Mouse (Mus musculus) kidney, embryonic 16.5 days (tissue): ENCODE measurements at regions not wholly inside any gene's neighbourhood (a gene's known extent, or its start where the extent isn't known, plus 50 kb on each side); places are given as distances from the start of the nearest gene placed in this dataset.

Source experiments
- ATAC-seq: fragments of 200-750 bp; cut with Nextera tagmentation; 2 replicates; pipeline ENCODE4 v1.8.0; 2017; ENCODE audit warnings: moderate TSS enrichment; ENCODE audit not compliant: low FRiP score, low TSS enrichment
- H3K27ac ChIP-seq: fragments of 300-500 bp; sonication (generic); 2 replicates; pipeline ENCODE4 v1.5.1; 2014; ENCODE audit warnings: low read length
- H3K27me3 ChIP-seq: fragments of 300-500 bp; sonication (generic); 2 replicates; pipeline ENCODE4 v1.6.1; 2014; ENCODE audit warnings: low read length, control low read depth, mixed read lengths; ENCODE audit not compliant: insufficient read depth
- H3K36me3 ChIP-seq: fragments of 300-500 bp; sonication (generic); 2 replicates; pipeline ENCODE4 v1.6.1; 2014; ENCODE audit warnings: low read length, control low read depth, mixed read lengths; ENCODE audit not compliant: insufficient read depth
- H3K4me1 ChIP-seq: fragments of 300-500 bp; sonication (generic); 2 replicates; pipeline ENCODE4 v1.6.1; 2014; ENCODE audit warnings: low read length, control low read depth, mixed read lengths; ENCODE audit not compliant: insufficient read depth
- H3K4me2 ChIP-seq: fragments of 300-500 bp; sonication (generic); replicated peaks from 2 replicates; pipeline ENCODE4 v1.6.1; 2014; ENCODE audit warnings: low read depth, low read length
- H3K4me3 ChIP-seq: fragments of 300-500 bp; sonication (generic); 2 replicates; pipeline ENCODE4 v1.5.1; 2014; ENCODE audit warnings: mild to moderate bottlenecking, low read length
- H3K9ac ChIP-seq: fragments of 300-500 bp; sonication (generic); replicated peaks from 2 replicates; pipeline ENCODE4 v1.6.1; 2014; ENCODE audit warnings: low read length
- H3K9me3 ChIP-seq: fragments of 300-500 bp; sonication (generic); 2 replicates; pipeline ENCODE4 v1.6.1; 2016; ENCODE audit warnings: low read length, control low read depth
- WGBS: fragments of 180-500 bp; shearing (Covaris S2); extraction: QIAGEN DNeasy Blood & Tissue Kit; methylation state at CpG from one replicate; pipeline ENCODE4 v1.1.7; 2014; 5-methylcytosine and 5-hydroxymethylcytosine counted together

DNA sequence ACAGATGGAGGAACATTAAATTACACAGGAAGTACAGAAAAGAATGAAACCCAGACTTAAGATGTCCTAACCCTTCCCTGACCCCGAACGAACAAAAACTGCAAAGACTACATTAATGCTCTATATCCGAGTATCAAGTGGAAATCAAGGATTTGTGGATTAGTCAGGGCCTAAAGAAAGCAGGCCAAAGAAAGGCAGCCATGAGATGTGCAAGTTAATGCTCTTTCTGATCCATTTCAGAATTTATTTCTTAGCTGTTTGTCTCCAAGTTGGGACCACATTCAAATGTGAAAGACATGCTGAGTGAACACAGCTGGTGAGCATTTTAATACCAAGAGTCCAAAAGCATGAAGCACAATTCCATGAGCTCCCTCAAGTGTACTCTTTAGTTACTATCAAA, 97.1 kb upstream of the Arhgef26 start:
- peak overlapping the region; percentile 34; the same call in 1 of the 2 replicates for H3K27ac ChIP-seq
- no peak overlapping the region for H3K4me3 ChIP-seq
- ATAC-seq = peak; percentile 35; the same call in 1 of the 2 replicates
- no peaks in the 10 kb centered on the region for H3K9me3 ChIP-seq
- H3K36me3 ChIP-seq = no peaks in the 10 kb centered on the region
- H3K9ac ChIP-seq = no peak overlapping the region
- no peaks in the 10 kb centered on the region for H3K27me3 ChIP-seq
- no peak overlapping the region for H3K4me2 ChIP-seq
- WGBS = 44% methylated on average over 3 of the region's 3 CpGs
- no peaks in the 10 kb centered on the region for H3K4me1 ChIP-seq

DNA sequence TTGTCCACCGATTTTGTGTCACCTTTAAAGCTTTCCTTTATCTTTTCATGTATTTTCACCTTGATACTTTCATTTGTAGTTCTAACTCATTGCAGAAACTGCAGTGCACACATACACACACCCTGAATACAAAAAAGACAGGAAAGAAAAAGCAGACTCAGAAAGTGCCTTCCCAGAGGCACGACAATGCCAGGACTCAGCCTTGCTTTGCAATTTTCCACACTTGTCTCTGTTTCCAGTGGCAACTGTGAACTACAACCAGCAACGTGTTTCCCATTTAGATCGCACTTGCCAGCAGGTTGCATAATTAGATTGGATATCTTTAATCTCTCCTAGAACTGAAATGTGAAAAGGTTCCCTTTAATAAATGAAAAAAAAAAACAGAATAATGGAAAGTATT, 66.4 kb upstream of the Arhgef26 start:
- Histone ChIP-seq H3K9ac (no peak overlapping the region), H3K27me3 (no peaks in the 10 kb centered on the region), H3K9me3 (no peaks in the 10 kb centered on the region), H3K36me3 (no peaks in the 10 kb centered on the region), H3K27ac (no peak overlapping the region), H3K4me2 (no peak overlapping the region), H3K4me3 (no peak overlapping the region), H3K4me1 (no peaks in the 10 kb centered on the region)
- 73% methylated on average over 4 of the region's 4 CpGs for WGBS
- no peak for ATAC-seq

DNA sequence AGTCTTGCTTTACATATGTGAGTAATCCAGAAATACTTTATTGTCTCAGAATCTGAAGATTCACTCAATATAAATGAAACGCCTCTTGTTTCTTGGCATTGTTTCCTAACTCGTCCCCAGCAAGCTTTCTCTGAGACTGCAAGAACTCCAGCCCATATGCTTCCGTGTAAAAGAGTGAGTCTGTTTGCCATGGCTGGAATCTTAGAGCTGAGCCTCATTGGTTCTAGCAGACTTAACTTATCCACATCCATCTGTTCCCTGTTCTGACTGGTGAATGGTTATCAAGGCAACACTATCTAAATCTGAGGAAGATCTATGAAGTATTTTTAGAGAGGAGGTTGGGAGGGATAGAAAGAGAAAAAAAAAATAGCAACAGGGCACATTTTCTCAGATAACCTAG, 59.9 kb upstream of the Arhgef26 start:
- Histone ChIP-seq H3K36me3 (no peaks in the 10 kb centered on the region), H3K4me1 (peaks cover 14% of the 10 kb centered on the region), H3K27me3 (no peaks in the 10 kb centered on the region), H3K27ac (no peak overlapping the region), H3K9me3 (no peaks in the 10 kb centered on the region), H3K4me3 (no peak overlapping the region), H3K9ac (no peak overlapping the region), H3K4me2 (no peak overlapping the region)
- 70% methylated on average over 3 of the region's 3 CpGs for WGBS
- ATAC-seq = no peak

DNA sequence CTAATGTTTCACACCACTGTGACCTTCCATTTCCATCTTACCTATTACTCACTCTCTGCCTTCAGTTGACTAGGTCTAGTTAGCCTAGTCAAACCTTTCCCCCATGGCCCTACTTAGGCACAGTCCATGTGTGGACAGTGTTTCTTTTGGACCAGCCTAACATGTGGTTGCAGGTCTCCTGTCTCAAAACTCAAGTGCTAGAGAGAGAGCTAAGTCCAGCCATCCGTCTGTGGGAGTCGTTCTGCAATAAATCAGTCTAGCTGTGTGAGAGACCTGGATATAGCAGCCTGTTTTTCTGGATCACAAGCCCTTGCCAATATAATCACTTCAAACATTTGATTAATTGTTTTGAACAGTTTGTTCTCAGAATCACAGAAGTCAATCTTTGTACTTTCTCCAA, 57.2 kb upstream of the Arhgef26 start:
- Histone ChIP-seq H3K9me3 (no peaks in the 10 kb centered on the region), H3K27ac (no peak overlapping the region), H3K4me3 (no peak overlapping the region), H3K9ac (no peak overlapping the region), H3K4me2 (no peak overlapping the region), H3K4me1 (peaks cover 14% of the 10 kb centered on the region), H3K27me3 (no peaks in the 10 kb centered on the region), H3K36me3 (no peaks in the 10 kb centered on the region)
- WGBS = 27% methylated on average over 2 of the region's 2 CpGs
- peak; percentile 51; the same call in 1 of the 2 replicates for ATAC-seq
